Mouse (Mus musculus) forebrain, embryonic 12.5 days (tissue): ENCODE data around the gene Fnbp4. TPM values are rescaled to one million over a fixed set of nuclear protein-coding genes. Genes with fewer than 3 reads are reported as not detected.

Experiments
- polyA plus RNA-seq: library from polyadenylated mRNA; unstranded; fragments of >200 nt; fragmentation: Nextera tagmentation; extraction: Ambion mirVana; gene quantifications from 2 replicates; pipeline ENCODE4 v1.2.1, GENCODE M21; 2016

Fnbp4 gene
- polyA plus RNA-seq, 1 experiment from 2014 or later: 153 TPM

Other genes starting within 250 kb of the Fnbp4 start
- gene Ptprj, start 164.7 kb upstream of the Fnbp4 start, polyA plus RNA-seq: 2.1 and 2.7 TPM in 2 replicates
- gene Nup160, start 68.2 kb upstream of the Fnbp4 start, polyA plus RNA-seq: 52.3 and 62.4 TPM in 2 replicates
- 0.69 and 0.82 TPM in 2 replicates for gene Agbl2, start 37.4 kb downstream of the Fnbp4 start, polyA plus RNA-seq
- gene Mtch2, start 101.8 kb downstream of the Fnbp4 start, polyA plus RNA-seq: 214 and 215 TPM in 2 replicates
- gene C1qtnf4, start 140.5 kb downstream of the Fnbp4 start, polyA plus RNA-seq: 15.9 and 28.0 TPM in 2 replicates
- 59.1 and 61.2 TPM in 2 replicates for gene Kbtbd4, start 159.4 kb downstream of the Fnbp4 start, polyA plus RNA-seq
- gene Ndufs3, start 159.5 kb downstream of the Fnbp4 start, polyA plus RNA-seq: 188 and 192 TPM in 2 replicates
- 172 and 183 TPM in 2 replicates for gene Celf1, start 195.0 kb downstream of the Fnbp4 start, polyA plus RNA-seq